Mouse (Mus musculus) limb, embryonic 10.5 days (tissue): ENCODE results near the gene Rps17. TPM values are rescaled to one million over a fixed set of nuclear protein-coding genes. Genes with fewer than 3 reads are reported as not detected.

ENCODE experiments used
- DNase-seq: peaks from one replicate; pipeline ENCODE4 v3.0.0-alpha.2; 2017; ENCODE audit warnings: low spot score
- H3K27ac ChIP-seq: fragments of 300-500 bp; sonication (generic); 2 replicates; pipeline ENCODE4 v1.5.1; 2016; ENCODE audit warnings: mild to moderate bottlenecking
- H3K27me3 ChIP-seq: fragments of 300-500 bp; sonication (generic); 2 replicates; pipeline ENCODE4 v1.6.1; 2016; ENCODE audit warnings: low read depth, mild to moderate bottlenecking; ENCODE audit not compliant: poor library complexity, severe bottlenecking
- H3K36me3 ChIP-seq: fragments of 300-500 bp; sonication (generic); 2 replicates; pipeline ENCODE4 v1.6.1; 2016; ENCODE audit warnings: mild to moderate bottlenecking, moderate library complexity
- H3K4me1 ChIP-seq: fragments of 300-500 bp; sonication (generic); 2 replicates; pipeline ENCODE4 v1.6.1; 2016
- H3K4me3 ChIP-seq: fragments of 300-500 bp; sonication (generic); 2 replicates; pipeline ENCODE4 v1.5.1; 2016; ENCODE audit warnings: mild to moderate bottlenecking, moderate library complexity
- H3K9me3 ChIP-seq: fragments of 300-500 bp; sonication (generic); replicated peaks from 2 replicates; pipeline ENCODE4 v1.6.1; 2016; ENCODE audit warnings: mild to moderate bottlenecking
- WGBS: fragments of 180-500 bp; shearing (Covaris S2); methylation state at CpG from one replicate; pipeline ENCODE4 v1.1.7; 2016; 5-methylcytosine and 5-hydroxymethylcytosine counted together
- polyA plus RNA-seq: library from polyadenylated mRNA; unstranded; fragments of >200 nt; fragmentation: Nextera tagmentation; extraction: Ambion mirVana; gene quantifications from 2 replicates; pipeline ENCODE4 v1.2.1, GENCODE M21; 2016

Gene Rps17
- 1,200 and 1,332 TPM in 2 replicates for polyA plus RNA-seq

GRCm38 (mm10) chr7:81344544-81345446, at the start of gene Rps17:
TSS of gene Rps17 (minus strand) at chr7:81345254.
- under 1% methylated on average over 85 of the region's 85 CpGs for WGBS
- peak; percentile 100 for DNase-seq
- peak within 1 kb of the TSS; percentile 95 for H3K4me3 ChIP-seq
- peaks cover 47% of the 10 kb centered on the region for H3K36me3 ChIP-seq
- peaks cover 18% of the 10 kb centered on the region for H3K4me1 ChIP-seq
- H3K9me3 ChIP-seq = no peaks in the 10 kb centered on the region
- peak within 1 kb of the TSS; percentile 97 for H3K27ac ChIP-seq
- H3K27me3 ChIP-seq = no peaks in the 10 kb centered on the region

GRCm38 (mm10) chr7:81379363-81379762, 34.3 kb upstream of the Rps17 start:
- Histone ChIP-seq H3K27me3 (no peaks in the 10 kb centered on the region), H3K36me3 (no peaks in the 10 kb centered on the region), H3K4me1 (no peaks in the 10 kb centered on the region), H3K4me3 (no peak overlapping the region), H3K9me3 (no peaks in the 10 kb centered on the region), H3K27ac (no peak overlapping the region)
- DNase-seq = no peak
- 75% methylated on average over 1 of the region's 1 CpGs for WGBS

- peak; percentile 32 for DNase-seq
- Histone ChIP-seq H3K27ac (no peak overlapping the region), H3K9me3 (no peaks in the 10 kb centered on the region), H3K27me3 (peaks cover 31% of the 10 kb centered on the region; the same call in 1 of the 2 replicates), H3K4me3 (peak overlapping the region; percentile 13; the same call in 1 of the 2 replicates), H3K36me3 (no peaks in the 10 kb centered on the region), H3K4me1 (0 out of 2 replicates have a peak, but pooled peaks cover 6% of the 10 kb centered on the region)
- WGBS = 7% methylated on average over 13 of the region's 13 CpGs
These were observed 27.4 kb upstream of the Rps17 start for GRCm38 (mm10) chr7:81372337-81372920.

GRCm38 (mm10) chr7:81371811-81372210, 26.8 kb upstream of the Rps17 start:
- DNase-seq = no peak
- H3K36me3 ChIP-seq = no peaks in the 10 kb centered on the region
- 20% methylated on average over 5 of the region's 5 CpGs for WGBS
- H3K4me3 ChIP-seq = no peak overlapping the region
- H3K27me3 ChIP-seq = peaks cover 31% of the 10 kb centered on the region; the same call in 1 of the 2 replicates
- H3K27ac ChIP-seq = no peak overlapping the region
- H3K9me3 ChIP-seq = no peaks in the 10 kb centered on the region
- 0 out of 2 replicates have a peak, but pooled peaks cover 6% of the 10 kb centered on the region for H3K4me1 ChIP-seq

GRCm38 (mm10) chr7:81369724-81370123, 24.7 kb upstream of the Rps17 start:
- H3K9me3 ChIP-seq = no peaks in the 10 kb centered on the region
- WGBS = 71% methylated on average over 3 of the region's 3 CpGs
- H3K4me3 ChIP-seq = no peak overlapping the region
- DNase-seq = no peak
- peaks cover 31% of the 10 kb centered on the region; the same call in 1 of the 2 replicates for H3K27me3 ChIP-seq
- 0 out of 2 replicates have a peak, but pooled peaks cover 6% of the 10 kb centered on the region for H3K4me1 ChIP-seq
- H3K36me3 ChIP-seq = no peaks in the 10 kb centered on the region
- no peak overlapping the region for H3K27ac ChIP-seq

GRCm38 (mm10) chr7:81367946-81368345, 22.9 kb upstream of the Rps17 start:
- no peaks in the 10 kb centered on the region for H3K9me3 ChIP-seq
- no peaks in the 10 kb centered on the region for H3K36me3 ChIP-seq
- no peak for DNase-seq
- H3K4me1 ChIP-seq = 0 out of 2 replicates have a peak, but pooled peaks cover 6% of the 10 kb centered on the region
- peaks cover 22% of the 10 kb centered on the region; the same call in 1 of the 2 replicates for H3K27me3 ChIP-seq
- H3K4me3 ChIP-seq = no peak overlapping the region
- no peak overlapping the region for H3K27ac ChIP-seq
- 80% methylated on average over 3 of the region's 3 CpGs for WGBS

- Histone ChIP-seq H3K4me1 (peaks cover 23% of the 10 kb centered on the region), H3K4me3 (no peak overlapping the region), H3K27me3 (no peaks in the 10 kb centered on the region), H3K27ac (no peak overlapping the region), H3K9me3 (no peaks in the 10 kb centered on the region), H3K36me3 (no peaks in the 10 kb centered on the region)
- 86% methylated on average over 7 of the region's 7 CpGs for WGBS
- peak; percentile 14 for DNase-seq
These were observed 11.9 kb upstream of the Rps17 start for GRCm38 (mm10) chr7:81356975-81357374.

- Histone ChIP-seq H3K27ac (no peak overlapping the region), H3K36me3 (no peaks in the 10 kb centered on the region), H3K4me1 (peaks cover 23% of the 10 kb centered on the region), H3K9me3 (no peaks in the 10 kb centered on the region), H3K27me3 (no peaks in the 10 kb centered on the region), H3K4me3 (no peak overlapping the region)
- peak; percentile 24 for DNase-seq
- WGBS = 87% methylated on average over 1 of the region's 1 CpGs
These were observed 11.3 kb upstream of the Rps17 start for GRCm38 (mm10) chr7:81356360-81356759.

GRCm38 (mm10) chr7:81355746-81356145, 10.7 kb upstream of the Rps17 start:
- H3K36me3 ChIP-seq = no peaks in the 10 kb centered on the region
- DNase-seq = peak; percentile 32
- WGBS = 65% methylated on average over 7 of the region's 7 CpGs
- H3K9me3 ChIP-seq = no peaks in the 10 kb centered on the region
- peaks cover 23% of the 10 kb centered on the region for H3K4me1 ChIP-seq
- H3K27me3 ChIP-seq = no peaks in the 10 kb centered on the region
- no peak overlapping the region for H3K4me3 ChIP-seq
- H3K27ac ChIP-seq = no peak overlapping the region

- no peak overlapping the region for H3K27ac ChIP-seq
- no peaks in the 10 kb centered on the region for H3K27me3 ChIP-seq
- peak; percentile 17 for DNase-seq
- H3K36me3 ChIP-seq = no peaks in the 10 kb centered on the region
- H3K4me1 ChIP-seq = peaks cover 23% of the 10 kb centered on the region
- no peak overlapping the region for H3K4me3 ChIP-seq
- WGBS = 81% methylated on average over 4 of the region's 4 CpGs
- H3K9me3 ChIP-seq = no peaks in the 10 kb centered on the region
These were observed 6.8 kb upstream of the Rps17 start for GRCm38 (mm10) chr7:81351826-81352225.

- Histone ChIP-seq H3K4me3 (no peak overlapping the region), H3K9me3 (no peaks in the 10 kb centered on the region), H3K4me1 (peaks cover 11% of the 10 kb centered on the region), H3K27me3 (no peaks in the 10 kb centered on the region), H3K36me3 (peaks cover 13% of the 10 kb centered on the region), H3K27ac (no peak overlapping the region)
- WGBS = 76% methylated on average over 7 of the region's 7 CpGs
- no peak for DNase-seq
These were observed 3.2 kb upstream of the Rps17 start for GRCm38 (mm10) chr7:81348206-81348605.

GRCm38 (mm10) chr7:81345447-81346170, 555 bp upstream of the Rps17 start:
- no peaks in the 10 kb centered on the region for H3K9me3 ChIP-seq
- no peaks in the 10 kb centered on the region for H3K27me3 ChIP-seq
- peaks cover 18% of the 10 kb centered on the region for H3K4me1 ChIP-seq
- DNase-seq = no peak
- peak overlapping the region; percentile 97 for H3K27ac ChIP-seq
- H3K36me3 ChIP-seq = peaks cover 39% of the 10 kb centered on the region
- peak overlapping the region; percentile 95 for H3K4me3 ChIP-seq
- 61% methylated on average over 15 of the region's 15 CpGs for WGBS
